Mouse (Mus musculus) E14TG2a.4 (cell line): ENCODE data around the gene Snapc5.

Experiments
- CTCF ChIP-seq: conservative IDR thresholded peaks from 2 replicates; pipeline ENCODE4 v1.5.1; 2014; ENCODE audit warnings: low read length
- POU5F1 ChIP-seq: IDR thresholded peaks from 2 replicates; pipeline ENCODE4 v1.6.1; 2014; ENCODE audit warnings: low read length, borderline replicate concordance

- TF ChIP-seq CTCF (no peak), POU5F1 (no peak)
These were observed 37.6 kb downstream of the Snapc5 start for GRCm38 (mm10) chr9:64216641-64217040.
